Mouse (Mus musculus): ENCODE measurements at regions not wholly inside any gene's neighbourhood (a gene's known extent, or its start where the extent isn't known, plus 50 kb on each side); places are given as distances from the start of the nearest gene placed in this dataset.

DNA sequence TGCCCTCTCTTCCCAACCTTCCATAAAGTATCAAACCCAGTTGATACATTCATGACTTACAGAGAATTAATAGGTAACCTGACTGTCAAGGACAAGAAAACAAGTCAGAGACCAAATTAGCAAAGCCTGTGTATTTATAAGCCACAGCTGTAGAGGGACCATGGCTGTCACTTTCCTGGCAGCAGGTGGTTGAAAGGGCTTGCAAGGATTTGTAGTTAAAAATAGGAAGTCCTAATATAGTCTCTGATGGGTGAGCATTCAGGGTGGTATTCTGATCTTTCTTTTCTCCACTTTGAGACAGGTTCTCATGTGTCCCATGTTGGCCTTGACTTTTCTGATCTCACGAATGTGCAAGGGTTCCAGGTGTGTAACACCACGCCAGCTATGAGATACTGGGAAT is 63.7 kb upstream of the Ddx18 start:
- no peak for ATAC-seq
- no peak overlapping the region for H3K9ac ChIP-seq
- no peak for TF ChIP-seq CTCF (IDR thresholded peaks at IDR 0.05; ENCODE audit: low read depth)
- 82% methylated on average over 2 of the region's 2 CpGs for WGBS
- H3K36me3 ChIP-seq (ENCODE audit: insufficient read depth) = no peaks in the 10 kb centered on the region
- DNase-seq = no peak
- no peaks in the 10 kb centered on the region for H3K4me1 ChIP-seq (ENCODE audit: insufficient read depth)
- no peak overlapping the region for H3K4me3 ChIP-seq (ENCODE audit: low read depth, low read length)
- H3K27ac ChIP-seq (ENCODE audit: low read depth, low read length) = no peak overlapping the region
- H3K9me3 ChIP-seq (ENCODE audit: low read length) = no peaks in the 10 kb centered on the region
- H3K4me2 ChIP-seq (ENCODE audit: low read depth) = no peak overlapping the region
- H3K27me3 ChIP-seq (ENCODE audit: insufficient read depth, low read length) = no peaks in the 10 kb centered on the region

GRCm38 (mm10) chr1:121620262-121620661 is 52.5 kb upstream of the Ddx18 start:
- Histone ChIP-seq H3K36me3 (ENCODE audit: insufficient read depth) (no peaks in the 10 kb centered on the region), H3K4me3 (ENCODE audit: low read depth, low read length) (no peak overlapping the region), H3K9me3 (ENCODE audit: low read length) (no peaks in the 10 kb centered on the region), H3K27ac (ENCODE audit: low read depth, low read length) (no peak overlapping the region), H3K4me2 (ENCODE audit: low read depth) (no peak overlapping the region), H3K27me3 (ENCODE audit: insufficient read depth, low read length) (no peaks in the 10 kb centered on the region), H3K9ac (no peak overlapping the region), H3K4me1 (ENCODE audit: insufficient read depth) (no peaks in the 10 kb centered on the region)
- DNase-seq (no peak), ATAC-seq (no peak; the same call in 1 of the 2 replicates)
- 74% methylated on average over 7 of the region's 7 CpGs for WGBS
- no peak for TF ChIP-seq CTCF (IDR thresholded peaks at IDR 0.05; ENCODE audit: low read depth)

GRCm38 (mm10) chr1:121618550-121618949 is 50.8 kb upstream of the Ddx18 start:
- Histone ChIP-seq H3K27ac (ENCODE audit: low read depth, low read length) (no peak overlapping the region), H3K36me3 (ENCODE audit: insufficient read depth) (no peaks in the 10 kb centered on the region), H3K9me3 (ENCODE audit: low read length) (no peaks in the 10 kb centered on the region), H3K4me2 (ENCODE audit: low read depth) (no peak overlapping the region), H3K4me3 (ENCODE audit: low read depth, low read length) (no peak overlapping the region), H3K27me3 (ENCODE audit: insufficient read depth, low read length) (no peaks in the 10 kb centered on the region), H3K9ac (no peak overlapping the region), H3K4me1 (ENCODE audit: insufficient read depth) (no peaks in the 10 kb centered on the region)
- no peak for DNase-seq
- no peak for ATAC-seq
- no peak for TF ChIP-seq CTCF (IDR thresholded peaks at IDR 0.05; ENCODE audit: low read depth)

Measured in forebrain, postnatal 0 days (tissue).